Comparison of ENCODE assay signal across 23 mouse cellular contexts in genomic region chr1:39448819-39449218, GRCm38 (mm10). TPM values are rescaled to one million over a fixed set of nuclear protein-coding genes. Genes with fewer than 3 reads are reported as not detected.
A peak's percentile ranks its signal among the peaks of the same experiment; 100 is the strongest.
DNase-seq lines count a peak whose midpoint lies in the region; ATAC-seq and TF ChIP-seq lines count a peak whose summit lies in the region.
"Had no signal": no experiment of that assay in that cellular context is flagged by ENCODE, and none has a peak within 500 bp of the region (broad histone marks: within the 10 kb centered on the region; RNA-seq: fewer than 3 reads in every experiment).

No protein-coding gene starts in this region.

- peaks cover 80% of the 10 kb centered on the region for H3K4me1 ChIP-seq in heart, embryonic 15.5 days (replicated peaks)
- peaks cover 30% of the 10 kb centered on the region for H3K4me1 ChIP-seq in thymus, adult 2 months (replicated peaks; ENCODE audit: control insufficient read depth, insufficient read depth, low read length)

- H3K9ac ChIP-seq in heart, embryonic 15.5 days = no peak overlapping the region
- H3K9ac ChIP-seq: embryonic facial prominence, embryonic 13.5 days; forebrain, embryonic 12.5 days; intestine, embryonic 15.5 days; lung, embryonic 15.5 days; midbrain, embryonic 13.5 days had no signal

- TF ChIP-seq CTCF in thymus, adult 2 months (IDR thresholded peaks at IDR 0.05; ENCODE audit: borderline replicate concordance, control insufficient read depth, extremely low read depth, insufficient read depth, low read length, poor library complexity) = no peak

- no peak for TF ChIP-seq POLR2A in thymus, adult 2 months (IDR thresholded peaks at IDR 0.05; ENCODE audit: control insufficient read depth, extremely low read depth, insufficient read depth, low read length, poor library complexity)
- no peak for TF ChIP-seq POLR2A in myocyte (IDR thresholded peaks at IDR 0.05; ENCODE audit: insufficient read length, low read depth)

- no peaks in the 10 kb centered on the region for H3K36me3 ChIP-seq in heart, embryonic 15.5 days
- H3K36me3 ChIP-seq in thymus, adult 2 months (ENCODE audit: control insufficient read depth, insufficient read depth, low read length) = no peaks in the 10 kb centered on the region
- no peaks in the 10 kb centered on the region for H3K36me3 ChIP-seq in myocyte (ENCODE audit: control insufficient read depth, insufficient read depth)
- H3K36me3 ChIP-seq: embryonic facial prominence, embryonic 13.5 days; forebrain, embryonic 12.5 days; hindbrain, embryonic 10.5 days; intestine, embryonic 15.5 days; lung, embryonic 15.5 days; midbrain, embryonic 13.5 days had no signal

- H3K4me3 ChIP-seq in heart, embryonic 15.5 days = no peak overlapping the region
- no peak overlapping the region for H3K4me3 ChIP-seq in thymus, adult 2 months (ENCODE audit: control insufficient read depth, insufficient read depth, low read length)
- no peak overlapping the region for H3K4me3 ChIP-seq in myocyte
- H3K4me3 ChIP-seq: embryonic facial prominence, embryonic 13.5 days; erythroblast, embryonic 14.5 days; forebrain, embryonic 12.5 days; hindbrain, embryonic 10.5 days; intestine, embryonic 15.5 days; lung, embryonic 15.5 days; megakaryocyte, embryonic 14.5 days; midbrain, embryonic 13.5 days had no signal

- H3K4me2 ChIP-seq in heart, embryonic 15.5 days = no peak overlapping the region
- H3K4me2 ChIP-seq in myocyte (ENCODE audit: low read depth) = peak overlapping the region; percentile 12
- H3K4me2 ChIP-seq: embryonic facial prominence, embryonic 13.5 days; forebrain, embryonic 12.5 days; intestine, embryonic 15.5 days; lung, embryonic 15.5 days; midbrain, embryonic 13.5 days had no signal

- H3ac ChIP-seq in myocyte (ENCODE audit: control insufficient read depth, insufficient read length) = no peak overlapping the region

- 95% methylated on average over 5 of the region's 5 CpGs for WGBS in heart, embryonic 15.5 days
- WGBS in thymus, adult 2 months = 97% methylated on average over 5 of the region's 5 CpGs

- intact Hi-C loops in heart, postnatal 14 days (cut with DNase I) = no loop called here

- H3K27me3 ChIP-seq in heart, embryonic 15.5 days = no peaks in the 10 kb centered on the region
- no peaks in the 10 kb centered on the region for H3K27me3 ChIP-seq in thymus, adult 2 months (ENCODE audit: control insufficient read depth, insufficient read depth, low read length)
- H3K27me3 ChIP-seq in myocyte (ENCODE audit: control insufficient read depth, insufficient read depth, insufficient read length) = no peaks in the 10 kb centered on the region
- H3K27me3 ChIP-seq: embryonic facial prominence, embryonic 13.5 days; forebrain, embryonic 12.5 days; intestine, embryonic 15.5 days; lung, embryonic 15.5 days; midbrain, embryonic 13.5 days had no signal

- H3K27ac ChIP-seq in heart, embryonic 15.5 days = peak overlapping the region; percentile 56
- H3K27ac ChIP-seq in thymus, adult 2 months (ENCODE audit: control insufficient read depth, insufficient read depth, low read length) = peak overlapping the region; percentile 41
- H3K27ac ChIP-seq: embryonic facial prominence, embryonic 13.5 days; forebrain, embryonic 12.5 days; hindbrain, embryonic 10.5 days; intestine, embryonic 15.5 days; midbrain, embryonic 13.5 days had no signal

- H3K9me3 ChIP-seq in heart, embryonic 15.5 days (replicated peaks) = no peaks in the 10 kb centered on the region
- H3K9me3 ChIP-seq: embryonic facial prominence, embryonic 13.5 days; forebrain, embryonic 12.5 days; hindbrain, embryonic 10.5 days; intestine, embryonic 15.5 days; lung, embryonic 15.5 days; megakaryocyte, embryonic 14.5 days; midbrain, embryonic 13.5 days had no signal

- DNase-seq in cerebellum, adult 18-20 months = peak; percentile 46 to 55
- no peak for DNase-seq in heart, postnatal 14 days
- no peak for DNase-seq in thymus, adult 2 months
- DNase-seq in thymus, postnatal 14 days = no peak
- DNase-seq in ovary, adult 18-20 months (ENCODE audit: low spot score) = no peak
- DNase-seq: embryo, embryonic 11 days; kidney, adult 8-10 months; lung, postnatal 36 days; right cerebral cortex, postnatal 14 days; spleen, adult 18-20 months had no signal

- H3K79me2 ChIP-seq in myocyte (ENCODE audit: control insufficient read depth, insufficient read depth) = no peaks in the 10 kb centered on the region

- no peak for ATAC-seq in cerebellum, adult (ENCODE audit: insufficient number of reproducible peaks, low FRiP score, low TSS enrichment)
- no peak for ATAC-seq in heart, embryonic 15.5 days (replicated peaks; ENCODE audit: insufficient number of reproducible peaks, insufficient read depth, low FRiP score, low read depth)
- ATAC-seq: CD4-positive, CD25-positive, alpha-beta regulatory T cell, adult 4 months; hindbrain, embryonic 16.5 days; midbrain, embryonic 13.5 days had no signal

TF ChIP-seq in myocyte, 11 proteins besides CTCF, POLR2A, EP300 and RAD21:
- TF ChIP-seq MYOG (IDR thresholded peaks at IDR 0.05; ENCODE audit: control insufficient read depth in 1 of 3, insufficient read depth in 1 of 3, insufficient read length in 2 of 3, low read depth in 2 of 3) (no peak), TCF3 (IDR thresholded peaks at IDR 0.05; ENCODE audit: insufficient read length, low read depth) (no peak), SRF (IDR thresholded peaks at IDR 0.05; ENCODE audit: control insufficient read depth, insufficient read length, low read depth) (no peak), TCF12 (IDR thresholded peaks at IDR 0.05; ENCODE audit: insufficient read depth, poor library complexity, severe bottlenecking) (no peak), MAX (IDR thresholded peaks at IDR 0.05; ENCODE audit: low read depth) (no peak), E2F4 (IDR thresholded peaks at IDR 0.05; ENCODE audit: insufficient read depth) (no peak), POLR2AphosphoS2 (IDR thresholded peaks at IDR 0.05; ENCODE audit: insufficient read length, low read depth) (no peak), CEBPB (IDR thresholded peaks at IDR 0.05; ENCODE audit: insufficient read depth, poor library complexity, severe bottlenecking) (no peak), MYOD1 (IDR thresholded peaks at IDR 0.05; ENCODE audit: control insufficient read depth in 1 of 3, insufficient read length in 2 of 3, low read depth in 2 of 3) (no peak), USF1 (IDR thresholded peaks at IDR 0.05; ENCODE audit: low read depth) (no peak), REST (IDR thresholded peaks at IDR 0.05; ENCODE audit: insufficient read depth, insufficient read length) (no peak)
TF ChIP-seq in myocyte: peak in this region for 0.

RNA-seq across cellular contexts. Expression of gene Tbc1d8, which starts 29.7 kb away (rescaled TPM):
- 10.4 and 12.8 TPM in 2 replicates for polyA plus RNA-seq in heart, embryonic 15.5 days (2015; fragmentation: Nextera tagmentation; extraction: Ambion mirVana)
- 1 to 10 TPM; 6.6 to 7.6 TPM for total RNA-seq in heart, postnatal 14 days (2021)
- 24.7 and 26.8 TPM in 2 replicates for polyA plus RNA-seq in thymus, adult 2 months (2012; rRNA removed)
- 5.8 TPM for polyA plus RNA-seq in myocyte (2012; fragmentation: generic; extraction: Trizol)

Comparison
In these comparisons a context has a peak if more than half of its experiments do, and no peak if none do; other contexts are left out.
1. DNase-seq: peak in cerebellum, adult 18-20 months (2 of 2); none in heart, postnatal 14 days (0 of 2), thymus, adult 2 months (single experiment), thymus, postnatal 14 days (single experiment) and ovary, adult 18-20 months (single experiment).